Mouse (Mus musculus) intestine, embryonic 16.5 days (tissue): ENCODE measurements around the gene Sdk2. TPM values are rescaled to one million over a fixed set of nuclear protein-coding genes. Genes with fewer than 3 reads are reported as not detected.

ENCODE experiments used
- ATAC-seq: fragments of 200-750 bp; cut with Nextera tagmentation; 2 replicates; pipeline ENCODE4 v1.8.0; 2017; ENCODE audit warnings: moderate TSS enrichment, moderate library complexity
- H3K27ac ChIP-seq: fragments of 300-500 bp; sonication (generic); 2 replicates; pipeline ENCODE4 v1.5.1; 2014; ENCODE audit warnings: mild to moderate bottlenecking, low read length
- H3K27me3 ChIP-seq: fragments of 300-500 bp; sonication (generic); replicated peaks from 2 replicates; pipeline ENCODE4 v1.6.1; 2014; ENCODE audit warnings: low read length, control low read depth, mixed read lengths; ENCODE audit not compliant: control insufficient read depth, insufficient read depth
- H3K36me3 ChIP-seq: fragments of 300-500 bp; sonication (generic); 2 replicates; pipeline ENCODE4 v1.6.1; 2014; ENCODE audit warnings: low read length, control low read depth; ENCODE audit not compliant: control insufficient read depth, insufficient read depth
- H3K4me1 ChIP-seq: fragments of 300-500 bp; sonication (generic); 2 replicates; pipeline ENCODE4 v1.6.1; 2014; ENCODE audit warnings: low read length, control low read depth, mixed read lengths; ENCODE audit not compliant: control insufficient read depth, insufficient read depth
- H3K4me2 ChIP-seq: fragments of 300-500 bp; sonication (generic); 2 replicates; pipeline ENCODE4 v1.6.1; 2014; ENCODE audit warnings: low read depth, low read length, control low read depth
- H3K4me3 ChIP-seq: fragments of 300-500 bp; sonication (generic); 2 replicates; pipeline ENCODE4 v1.5.1; 2014; ENCODE audit warnings: mild to moderate bottlenecking, low read length
- H3K9ac ChIP-seq: fragments of 300-500 bp; sonication (generic); 2 replicates; pipeline ENCODE4 v1.6.1; 2014; ENCODE audit warnings: low read depth, low read length
- H3K9me3 ChIP-seq: fragments of 300-500 bp; sonication (generic); 2 replicates; pipeline ENCODE4 v1.6.1; 2016; ENCODE audit warnings: low read length, control low read depth; ENCODE audit not compliant: control insufficient read depth
- WGBS: fragments of 180-500 bp; shearing (Covaris S2); extraction: QIAGEN DNeasy Blood & Tissue Kit; methylation state at CpG from one replicate; pipeline ENCODE4 v1.1.7; 2014; 5-methylcytosine and 5-hydroxymethylcytosine counted together
- polyA plus RNA-seq: library from polyadenylated mRNA; unstranded; fragments of >200 nt; fragmentation: Nextera tagmentation; extraction: Ambion mirVana; gene quantifications from 2 replicates; pipeline ENCODE4 v1.2.1, GENCODE M21; 2015

Sdk2 gene
- polyA plus RNA-seq, 1 experiment from 2014 or later, result 1.5 TPM

DNA sequence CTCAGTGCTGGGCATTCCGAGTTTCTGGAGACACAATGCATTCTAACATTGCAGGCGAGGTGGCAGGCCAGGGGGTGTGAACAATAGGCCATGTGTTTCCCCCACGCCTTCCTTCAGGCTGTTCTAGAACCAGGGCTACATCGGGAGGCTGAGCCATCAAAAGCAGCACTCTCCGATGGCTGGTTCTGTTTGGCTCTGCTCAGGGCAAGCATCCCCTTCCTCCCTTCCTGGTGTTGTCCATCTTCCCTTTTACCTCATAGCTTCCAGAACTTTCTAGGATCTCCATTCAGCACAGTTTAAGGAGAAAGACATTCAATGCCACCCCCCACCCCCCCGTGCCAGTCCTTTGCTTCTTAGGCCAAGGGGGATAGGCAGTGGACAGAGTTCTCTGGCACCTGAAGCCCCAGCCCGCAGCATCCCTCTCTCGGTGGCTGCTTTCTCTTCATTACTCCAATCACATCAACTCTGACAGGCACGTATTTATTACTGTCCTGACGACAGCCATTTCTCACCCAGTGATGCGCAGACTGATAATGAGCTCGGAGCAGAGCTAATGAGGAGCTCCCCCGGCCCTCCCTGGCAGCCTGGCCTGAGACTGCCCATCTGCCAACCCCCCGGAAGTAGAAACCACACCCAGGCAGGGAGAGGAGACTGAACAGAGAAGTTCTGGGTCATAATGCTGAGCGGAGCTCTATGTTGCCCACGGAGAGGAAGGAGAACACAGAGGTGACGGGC is 12.1 kb downstream of the Sdk2 start:
- no peaks in the 10 kb centered on the region for H3K4me1 ChIP-seq
- no peak overlapping the region for H3K27ac ChIP-seq
- H3K9me3 ChIP-seq, result no peaks in the 10 kb centered on the region
- no peak overlapping the region for H3K9ac ChIP-seq
- 68% methylated on average over 17 of the region's 17 CpGs for WGBS
- no peak overlapping the region for H3K4me2 ChIP-seq
- no peak for ATAC-seq
- no peaks in the 10 kb centered on the region for H3K27me3 ChIP-seq
- no peak overlapping the region for H3K4me3 ChIP-seq
- no peaks in the 10 kb centered on the region for H3K36me3 ChIP-seq

DNA sequence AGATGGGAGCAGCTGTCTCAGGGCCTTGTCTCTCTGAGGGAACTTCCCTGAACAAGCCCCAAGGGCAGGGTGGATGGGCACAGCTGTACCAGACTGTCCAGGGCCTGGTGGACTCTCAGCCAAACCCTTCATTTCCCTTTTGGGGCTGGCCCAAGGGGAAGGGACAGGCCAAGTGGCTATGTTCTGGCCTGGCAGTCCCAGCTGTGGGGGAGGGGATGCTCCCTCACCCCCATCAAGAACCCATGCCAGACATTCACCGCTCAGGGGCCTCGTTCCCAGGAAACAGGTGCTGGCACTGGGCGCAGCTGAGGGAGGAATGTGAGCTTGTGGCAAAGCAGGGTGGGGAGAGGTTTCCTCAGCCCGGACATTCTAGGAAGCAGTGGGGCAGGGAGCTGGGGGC is 15.5 kb downstream of the Sdk2 start:
- H3K9ac ChIP-seq, result no peak overlapping the region
- H3K4me2 ChIP-seq, result no peak overlapping the region
- no peaks in the 10 kb centered on the region for H3K27me3 ChIP-seq
- peaks cover 7% of the 10 kb centered on the region for H3K4me1 ChIP-seq
- 55% methylated on average over 4 of the region's 4 CpGs for WGBS
- no peak overlapping the region for H3K27ac ChIP-seq
- H3K9me3 ChIP-seq, result no peaks in the 10 kb centered on the region
- ATAC-seq, result no peak
- no peak overlapping the region for H3K4me3 ChIP-seq
- no peaks in the 10 kb centered on the region for H3K36me3 ChIP-seq

DNA sequence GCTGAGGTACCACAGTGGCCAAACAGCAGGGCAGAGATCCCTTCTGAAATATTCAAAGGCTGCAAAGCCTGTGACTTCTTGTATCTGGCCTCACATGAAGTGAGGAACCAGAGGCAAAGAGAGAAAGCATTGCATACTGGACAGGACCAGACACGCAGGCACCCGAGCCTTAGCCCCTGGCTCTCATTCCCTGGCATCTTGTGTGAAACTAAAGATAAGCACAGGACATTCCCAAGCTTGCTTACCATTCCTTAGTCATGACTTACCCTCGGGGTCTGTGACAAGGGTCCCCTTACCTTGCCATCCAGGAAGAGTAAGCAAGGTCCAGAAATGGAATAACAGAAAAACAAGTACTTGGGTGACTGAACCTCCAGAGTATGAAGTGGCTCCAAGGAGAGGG is 16.3 kb downstream of the Sdk2 start:
- WGBS, result 81% methylated on average over 3 of the region's 3 CpGs
- ATAC-seq, result no peak

DNA sequence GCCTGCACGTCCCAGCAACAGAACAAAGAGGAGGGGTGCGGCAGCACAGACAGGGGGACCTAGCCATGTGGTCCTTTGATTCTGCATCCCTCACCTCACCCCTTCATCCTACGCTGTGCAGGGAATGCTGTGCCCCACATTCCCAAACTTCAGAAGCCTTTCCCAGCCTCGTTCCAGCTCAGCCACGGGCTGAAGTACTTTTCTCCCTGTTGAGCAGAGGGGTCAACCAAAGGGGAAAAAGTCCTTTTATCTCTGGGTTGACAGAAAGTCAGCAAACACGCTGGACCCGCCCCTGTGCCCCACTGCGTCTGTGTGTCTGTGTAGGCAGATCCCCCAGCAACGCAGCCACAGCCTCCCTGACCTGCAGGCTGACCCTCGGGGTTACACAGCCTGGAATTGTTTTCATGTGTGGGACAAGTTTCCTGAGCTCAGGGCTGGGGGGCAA is 18.9 kb downstream of the Sdk2 start:
- Histone ChIP-seq H3K4me3 (no peak overlapping the region), H3K4me1 (peaks cover 7% of the 10 kb centered on the region), H3K36me3 (no peaks in the 10 kb centered on the region), H3K9me3 (no peaks in the 10 kb centered on the region), H3K9ac (no peak overlapping the region), H3K27me3 (no peaks in the 10 kb centered on the region), H3K27ac (no peak overlapping the region), H3K4me2 (no peak overlapping the region)
- no peak for ATAC-seq
- WGBS, result 7% methylated on average over 10 of the region's 10 CpGs

More for the DNA sequence above, 16.3 kb downstream of the Sdk2 start:
- no peak overlapping the region for H3K27ac ChIP-seq
- no peaks in the 10 kb centered on the region for H3K36me3 ChIP-seq
- H3K4me1 ChIP-seq, result peaks cover 7% of the 10 kb centered on the region
- H3K27me3 ChIP-seq, result no peaks in the 10 kb centered on the region
- H3K9ac ChIP-seq, result no peak overlapping the region
- no peak overlapping the region for H3K4me3 ChIP-seq
- no peak overlapping the region for H3K4me2 ChIP-seq
- no peaks in the 10 kb centered on the region for H3K9me3 ChIP-seq

DNA sequence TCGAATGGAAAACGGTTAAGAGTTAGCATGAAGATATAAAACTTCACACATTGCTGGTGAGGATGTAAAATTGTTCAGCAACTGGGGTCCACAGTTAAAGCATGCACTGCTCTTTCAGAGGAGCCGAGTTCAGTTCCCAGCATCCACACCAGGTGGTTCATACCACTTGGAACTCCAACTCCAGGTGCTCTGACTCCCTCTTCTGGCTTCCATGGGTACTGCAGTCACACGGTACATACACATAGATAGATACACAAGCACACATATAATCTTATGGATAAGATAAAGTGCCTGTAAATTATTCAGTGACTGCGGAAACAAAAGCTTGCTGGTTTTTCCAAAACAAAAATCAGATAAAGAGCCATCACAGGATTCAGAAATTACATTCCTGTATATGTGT is 19.9 kb downstream of the Sdk2 start:
- no peaks in the 10 kb centered on the region for H3K9me3 ChIP-seq
- H3K4me1 ChIP-seq, result peaks cover 7% of the 10 kb centered on the region
- no peak overlapping the region for H3K4me2 ChIP-seq
- ATAC-seq, result no peak
- H3K9ac ChIP-seq, result no peak overlapping the region
- H3K27me3 ChIP-seq, result no peaks in the 10 kb centered on the region
- no peak overlapping the region for H3K4me3 ChIP-seq
- H3K27ac ChIP-seq, result no peak overlapping the region
- WGBS, result 96% methylated on average over 5 of the region's 5 CpGs
- no peaks in the 10 kb centered on the region for H3K36me3 ChIP-seq

DNA sequence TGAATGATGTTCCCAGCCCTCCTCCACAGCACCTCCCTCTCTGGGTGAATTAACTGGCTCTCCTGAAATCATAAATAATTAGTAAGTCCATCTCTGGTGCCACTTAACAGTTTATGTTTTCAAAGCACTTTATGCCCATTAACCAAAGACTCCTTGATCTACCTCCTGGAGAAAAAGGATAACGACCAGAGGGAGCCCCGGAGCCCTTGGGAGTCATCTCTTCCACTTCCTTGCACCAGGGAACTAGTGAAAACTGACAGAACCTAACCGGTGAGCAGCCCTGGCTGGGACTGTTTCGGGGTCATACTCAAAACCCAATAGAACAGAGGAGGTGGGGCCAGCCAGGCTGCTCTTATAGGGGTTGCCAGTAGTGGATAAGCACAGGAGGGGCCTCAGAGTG is 22.5 kb downstream of the Sdk2 start:
- H3K4me3 ChIP-seq, result no peak overlapping the region
- H3K4me1 ChIP-seq, result peaks cover 16% of the 10 kb centered on the region
- H3K27ac ChIP-seq, result no peak overlapping the region
- H3K9me3 ChIP-seq, result no peaks in the 10 kb centered on the region
- H3K27me3 ChIP-seq, result no peaks in the 10 kb centered on the region
- 57% methylated on average over 4 of the region's 4 CpGs for WGBS
- no peak overlapping the region for H3K4me2 ChIP-seq
- H3K9ac ChIP-seq, result no peak overlapping the region
- no peak for ATAC-seq
- no peaks in the 10 kb centered on the region for H3K36me3 ChIP-seq

DNA sequence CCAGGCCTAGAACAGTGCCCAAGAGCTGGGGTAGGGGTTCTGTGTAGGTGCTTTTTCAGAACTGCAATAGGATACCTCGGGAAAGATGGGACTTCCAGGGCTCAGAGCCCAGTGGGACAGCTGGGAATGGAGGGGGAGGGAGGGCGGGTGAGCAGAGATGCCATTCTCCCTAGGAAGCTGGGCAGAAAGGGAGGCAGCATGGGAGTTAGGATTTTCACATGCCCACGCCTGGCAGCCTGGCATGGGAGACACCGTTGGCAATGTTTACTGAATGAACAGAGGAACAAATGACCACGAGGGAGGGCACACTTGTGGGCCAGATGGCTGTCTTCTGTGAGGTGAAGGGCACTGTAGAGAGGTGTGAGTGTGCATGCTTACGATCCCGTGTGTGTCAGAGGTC is 23.3 kb downstream of the Sdk2 start:
- Histone ChIP-seq H3K4me3 (no peak overlapping the region), H3K27ac (no peak overlapping the region), H3K4me1 (peaks cover 16% of the 10 kb centered on the region), H3K4me2 (no peak overlapping the region), H3K9ac (no peak overlapping the region), H3K36me3 (no peaks in the 10 kb centered on the region), H3K9me3 (no peaks in the 10 kb centered on the region), H3K27me3 (no peaks in the 10 kb centered on the region)
- ATAC-seq, result no peak
- 59% methylated on average over 7 of the region's 7 CpGs for WGBS

DNA sequence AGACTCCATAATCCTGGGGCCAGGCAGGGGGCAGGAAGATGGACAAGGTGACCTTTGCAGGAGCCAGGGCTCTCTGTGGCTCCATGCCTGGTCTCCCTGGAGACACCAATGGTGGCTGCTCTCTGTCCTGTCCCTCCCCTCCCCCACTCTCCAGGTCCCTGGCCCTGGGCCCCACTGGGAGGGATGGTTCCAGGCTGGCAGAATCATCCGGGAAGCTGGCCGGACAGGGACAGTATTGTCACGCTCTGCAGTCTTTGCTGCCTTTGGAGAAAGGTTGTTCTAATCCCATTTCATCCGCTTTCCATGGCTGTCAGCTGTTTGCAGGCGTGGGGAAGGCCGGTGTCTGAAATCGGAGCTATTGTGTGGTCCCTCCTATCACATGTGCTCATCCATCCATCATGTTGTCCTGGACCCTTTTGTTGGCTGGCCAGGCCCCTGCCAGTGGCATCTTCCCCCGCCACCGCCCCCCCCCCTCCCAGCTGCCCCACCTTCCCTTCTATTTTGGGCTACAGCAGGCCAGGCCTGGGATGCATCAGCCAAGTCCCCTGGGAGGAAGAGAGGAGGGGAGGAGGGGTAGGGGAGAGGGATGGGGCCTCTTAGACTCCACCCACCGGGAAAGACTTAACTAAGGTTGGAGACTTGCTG is 26.3 kb downstream of the Sdk2 start:
- Histone ChIP-seq H3K4me2 (0 out of 2 replicates have a peak overlapping the region, but pooled peaks have one; percentile 1), H3K36me3 (no peaks in the 10 kb centered on the region)
- WGBS, result 15% methylated on average over 10 of the region's 10 CpGs

DNA sequence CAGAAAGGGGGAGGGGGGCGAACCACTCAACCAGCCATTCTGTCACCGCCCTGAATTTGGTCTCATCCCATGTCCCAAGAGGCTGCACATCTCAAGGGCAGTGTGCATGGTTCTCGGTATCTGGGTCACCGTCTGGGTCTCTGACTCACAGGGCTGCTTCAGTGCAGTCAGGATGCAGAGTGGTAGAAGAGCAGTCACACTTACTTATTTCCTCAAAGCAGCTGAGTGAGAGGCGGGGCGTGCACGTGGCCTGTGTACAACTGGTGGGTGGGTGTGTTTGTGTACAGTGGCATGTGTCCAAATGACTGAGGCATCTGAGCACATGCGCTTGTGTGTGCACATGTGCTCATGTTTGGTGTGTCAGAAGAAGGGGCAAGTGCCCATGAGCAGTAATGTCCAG is 28.8 kb downstream of the Sdk2 start:
- H3K9ac ChIP-seq, result no peak overlapping the region
- peak; percentile 40; the same call in 1 of the 2 replicates for ATAC-seq
- 56% methylated on average over 8 of the region's 8 CpGs for WGBS

More for the DNA sequence above, 26.3 kb downstream of the Sdk2 start:
- ATAC-seq, result peak; percentile 71
- no peaks in the 10 kb centered on the region for H3K9me3 ChIP-seq
- H3K27me3 ChIP-seq, result no peaks in the 10 kb centered on the region
- no peak overlapping the region for H3K4me3 ChIP-seq
- no peak overlapping the region; the same call in 1 of the 2 replicates for H3K9ac ChIP-seq
- H3K4me1 ChIP-seq, result peaks cover 9% of the 10 kb centered on the region
- H3K27ac ChIP-seq, result 0 out of 2 replicates have a peak overlapping the region, but pooled peaks have one; percentile 21

More for the DNA sequence above, 28.8 kb downstream of the Sdk2 start:
- no peak overlapping the region for H3K27ac ChIP-seq
- no peaks in the 10 kb centered on the region for H3K27me3 ChIP-seq
- no peaks in the 10 kb centered on the region for H3K36me3 ChIP-seq
- peaks cover 9% of the 10 kb centered on the region for H3K4me1 ChIP-seq
- no peak overlapping the region for H3K4me3 ChIP-seq
- no peaks in the 10 kb centered on the region for H3K9me3 ChIP-seq
- H3K4me2 ChIP-seq, result no peak overlapping the region
